Mouse (Mus musculus) urinary bladder, postnatal 36 days (tissue): ENCODE measurements at regions not wholly inside any gene's neighbourhood (a gene's known extent, or its start where the extent isn't known, plus 50 kb on each side); places are given as distances from the start of the nearest gene placed in this dataset.

Experiments used
- DNase-seq, 2 experiments: peaks; one replicate each; pipeline ENCODE4 v3.0.0; 2022; ENCODE audit warnings: low spot score in 2 of 2, mixed read lengths in 1 of 2

DNA sequence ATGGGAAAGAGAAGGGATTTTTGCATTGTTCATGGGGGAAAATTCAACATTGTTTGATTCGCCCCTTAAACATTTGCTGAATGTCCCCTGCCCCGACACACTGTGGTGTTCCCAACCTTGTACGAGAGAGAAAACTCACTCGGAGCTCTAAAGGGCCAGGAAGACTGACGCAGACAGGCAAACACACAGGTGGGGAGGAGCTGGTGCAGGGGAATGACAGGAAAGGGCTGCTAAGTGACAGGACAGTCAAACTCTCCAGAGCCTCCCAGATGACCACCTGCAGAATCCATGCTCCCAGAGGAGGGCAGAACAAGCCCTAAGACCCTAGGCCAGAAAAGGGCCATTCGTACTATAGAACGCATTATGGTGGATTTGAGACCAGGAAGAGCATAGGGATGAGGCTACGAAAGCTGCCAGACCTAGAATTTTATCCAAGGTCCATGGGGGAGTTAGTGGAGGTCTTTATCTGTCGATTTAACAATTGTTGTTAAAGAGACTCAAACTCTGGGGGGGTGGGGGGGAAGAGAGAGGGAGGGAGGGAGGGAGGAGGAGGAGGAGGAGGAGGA is 94.6 kb upstream of the Pabpc6 start:
- no peak for DNase-seq

DNA sequence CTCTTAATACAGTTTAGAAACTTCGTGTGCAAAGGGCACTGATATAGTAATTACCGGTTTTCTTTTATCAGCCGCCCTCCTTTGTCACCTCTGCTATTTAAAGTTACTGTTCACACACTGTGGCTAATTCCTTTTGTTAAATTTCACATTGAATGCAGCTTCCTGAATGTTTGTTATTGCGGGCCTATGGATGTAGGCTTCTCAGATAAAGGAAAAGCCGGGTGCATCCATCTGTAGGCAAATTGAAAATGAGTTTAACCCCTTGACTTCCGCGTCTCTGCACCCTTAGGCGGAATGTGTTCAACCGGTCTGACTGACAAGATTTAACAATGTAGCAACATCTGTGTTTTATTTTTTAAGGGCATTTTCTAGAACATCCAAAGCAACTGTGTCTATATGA is 93.6 kb upstream of the Pabpc6 start:
- DNase-seq, result no peak

DNA sequence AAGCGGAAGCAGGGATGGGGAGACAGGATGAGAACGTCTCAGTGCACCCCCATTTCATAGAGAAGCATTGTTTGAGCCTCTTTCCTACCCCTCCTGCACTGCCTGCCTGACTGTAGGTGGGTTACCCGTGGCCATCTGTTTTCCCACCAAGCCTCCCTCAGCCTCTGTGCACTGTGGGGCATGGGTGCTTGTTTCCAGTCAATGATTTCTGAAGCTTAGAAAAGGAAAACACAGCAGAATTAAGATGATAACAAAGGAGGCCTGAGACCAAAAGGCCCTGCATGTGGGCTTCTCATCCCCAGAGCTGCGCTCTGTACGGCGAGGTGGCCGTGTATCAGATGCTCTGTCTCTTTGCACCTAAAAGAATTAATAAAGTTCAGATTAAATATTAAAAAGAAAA is 92.9 kb upstream of the Pabpc6 start:
- no peak for DNase-seq

DNA sequence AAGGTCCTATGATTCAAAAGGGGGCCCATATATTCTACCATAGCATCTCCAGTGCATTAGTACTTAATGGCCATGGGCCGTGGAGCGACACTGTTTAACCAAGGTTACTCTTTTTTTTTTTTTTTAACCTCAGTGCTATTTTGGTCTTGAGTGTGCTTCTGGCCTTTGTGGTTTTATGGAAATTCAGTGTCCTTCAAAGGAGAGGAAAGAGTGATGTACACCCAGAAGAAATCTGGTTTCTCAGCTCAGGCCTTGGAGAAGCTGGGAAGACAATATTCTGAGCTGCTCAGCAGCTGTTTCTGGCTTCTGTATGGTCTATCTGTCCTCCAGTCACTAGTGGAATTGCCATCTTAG is 91.2 kb upstream of the Pabpc6 start:
- DNase-seq, result no peak

DNA sequence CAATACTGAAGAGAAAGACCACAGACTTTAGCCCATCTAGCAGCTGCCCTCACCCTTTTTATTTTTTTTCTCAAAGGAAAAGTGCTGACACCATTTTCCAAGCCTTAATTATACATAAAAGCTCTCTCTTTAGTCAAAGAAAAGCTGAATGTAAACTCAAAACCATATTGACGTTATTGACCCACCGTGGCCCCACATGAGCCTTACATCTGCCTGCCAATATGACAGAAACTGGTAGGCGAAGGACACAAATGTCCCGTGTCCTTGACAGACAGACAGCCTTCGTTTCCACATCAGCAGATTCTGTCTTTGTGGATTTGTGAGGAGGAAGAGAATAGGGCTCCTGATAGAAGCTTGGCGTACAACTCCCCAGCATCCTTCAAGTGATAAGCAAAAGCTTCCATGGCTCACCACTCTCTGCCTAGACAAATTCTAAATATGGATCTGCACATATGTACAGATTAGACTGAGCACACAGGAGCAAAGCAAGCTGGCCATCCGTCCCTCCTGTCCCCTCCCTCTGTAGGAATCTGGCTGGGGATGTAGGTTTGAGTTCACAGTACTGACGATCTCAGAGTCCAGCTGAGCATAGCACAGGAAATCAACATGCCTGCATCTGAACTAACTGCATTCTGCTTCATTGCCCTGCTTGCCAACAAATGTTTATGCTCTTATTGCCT is 90.6 kb upstream of the Pabpc6 start:
- no peak for DNase-seq

DNA sequence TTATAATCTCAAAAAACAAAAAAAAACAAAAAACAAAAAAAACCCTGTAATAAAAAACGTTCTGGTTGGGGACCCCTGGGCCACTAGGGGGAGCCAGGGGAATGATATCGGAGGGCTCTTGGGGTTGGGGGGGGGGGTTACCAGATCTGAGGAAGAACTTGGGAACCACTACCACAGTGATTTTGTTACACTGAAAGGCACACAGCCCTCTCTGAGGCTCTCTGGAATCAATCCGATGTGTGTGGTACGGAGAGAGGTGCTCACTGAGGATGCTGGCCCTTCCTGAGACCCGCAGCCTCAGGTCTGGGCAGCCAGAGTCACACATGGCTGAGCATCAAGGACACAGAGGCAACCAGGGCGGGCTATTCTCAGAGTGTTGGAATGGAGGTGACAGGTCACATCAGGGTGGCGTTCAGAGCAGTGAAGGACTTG is 89.9 kb upstream of the Pabpc6 start:
- no peak for DNase-seq

DNA sequence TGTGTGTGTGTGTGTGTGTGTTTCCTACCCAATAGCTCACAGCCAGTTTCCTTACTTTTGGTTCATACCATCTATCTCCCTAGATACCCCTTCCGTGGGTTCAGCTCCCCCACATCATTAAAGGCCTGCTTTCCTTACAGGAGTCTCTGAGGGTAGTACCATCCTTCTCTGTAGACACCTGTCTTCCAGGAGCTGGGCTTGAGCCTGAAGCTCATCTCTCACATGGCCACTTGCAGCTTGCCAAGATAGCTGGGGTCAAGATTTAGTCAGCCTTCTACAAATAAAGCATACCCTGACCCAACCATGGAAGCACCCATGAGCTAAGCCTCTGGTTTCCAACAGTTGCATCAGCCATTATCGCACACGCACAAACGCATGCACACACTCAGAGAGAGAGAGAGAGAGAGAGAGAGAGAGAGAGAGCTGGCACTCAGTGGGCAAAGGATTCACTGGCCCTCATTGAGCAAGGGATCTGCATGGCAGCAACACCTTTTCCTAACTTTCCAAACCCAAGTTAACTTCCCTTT is 88.3 kb upstream of the Pabpc6 start:
- no peak for DNase-seq

DNA sequence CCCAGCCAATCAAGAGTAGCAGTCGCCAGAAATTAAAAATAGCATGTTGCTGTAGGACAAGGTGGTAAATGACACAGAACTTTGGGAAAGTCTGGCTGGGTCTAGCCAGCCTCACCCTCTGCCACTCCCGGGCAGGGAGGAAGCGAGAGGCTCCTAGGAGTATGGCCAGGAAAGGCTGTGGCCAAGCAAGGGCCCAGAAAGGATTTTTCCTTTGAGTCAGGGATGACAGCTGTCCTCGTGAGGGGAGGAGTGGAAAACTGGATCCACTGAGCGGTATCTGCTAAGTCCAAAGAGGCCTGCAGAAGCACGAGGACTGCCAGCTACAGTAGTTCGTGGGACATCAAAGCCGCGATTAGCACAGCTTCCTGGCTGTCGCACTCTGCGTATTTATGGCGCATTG is 87.2 kb upstream of the Pabpc6 start:
- DNase-seq, result no peak

DNA sequence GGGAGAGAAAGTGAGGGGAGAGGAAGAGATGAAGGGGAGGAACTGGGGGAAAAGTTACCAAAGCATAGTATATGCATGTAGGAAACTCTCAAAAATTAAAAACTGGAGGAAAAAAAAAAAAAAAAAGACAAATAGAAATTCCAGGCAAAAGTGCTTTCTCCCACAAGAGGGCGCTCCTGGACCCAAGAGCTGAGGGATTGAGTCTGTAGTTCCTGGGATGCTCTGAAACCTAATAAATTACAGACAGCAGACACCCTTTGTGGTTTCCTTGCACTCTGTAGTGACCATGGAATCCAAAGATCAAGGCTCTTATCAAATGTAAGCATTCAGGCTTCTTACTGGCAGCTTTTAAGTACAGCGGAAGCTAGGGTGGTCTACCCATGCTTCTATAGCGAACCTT is 86.7 kb upstream of the Pabpc6 start:
- peak; percentile 32 to 56 for DNase-seq

DNA sequence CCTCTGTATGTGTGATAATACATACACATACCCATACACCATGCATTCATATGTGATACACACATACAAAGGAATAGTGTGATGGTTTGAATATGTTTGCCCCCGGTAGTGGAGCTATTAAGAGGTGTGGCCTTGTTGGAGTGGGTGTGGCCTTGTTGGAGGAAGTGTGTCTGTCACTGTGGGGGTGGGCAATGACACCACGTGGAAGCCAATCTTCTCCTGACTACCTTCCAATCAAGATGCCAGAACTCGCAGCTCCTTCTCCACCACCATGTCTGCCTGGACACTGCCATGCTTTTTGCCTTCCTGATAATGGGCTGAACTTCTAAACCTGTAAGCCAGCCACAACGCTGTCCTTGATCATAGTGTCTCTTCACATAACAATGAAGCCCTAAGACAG is 86.1 kb upstream of the Pabpc6 start:
- no peak for DNase-seq

DNA sequence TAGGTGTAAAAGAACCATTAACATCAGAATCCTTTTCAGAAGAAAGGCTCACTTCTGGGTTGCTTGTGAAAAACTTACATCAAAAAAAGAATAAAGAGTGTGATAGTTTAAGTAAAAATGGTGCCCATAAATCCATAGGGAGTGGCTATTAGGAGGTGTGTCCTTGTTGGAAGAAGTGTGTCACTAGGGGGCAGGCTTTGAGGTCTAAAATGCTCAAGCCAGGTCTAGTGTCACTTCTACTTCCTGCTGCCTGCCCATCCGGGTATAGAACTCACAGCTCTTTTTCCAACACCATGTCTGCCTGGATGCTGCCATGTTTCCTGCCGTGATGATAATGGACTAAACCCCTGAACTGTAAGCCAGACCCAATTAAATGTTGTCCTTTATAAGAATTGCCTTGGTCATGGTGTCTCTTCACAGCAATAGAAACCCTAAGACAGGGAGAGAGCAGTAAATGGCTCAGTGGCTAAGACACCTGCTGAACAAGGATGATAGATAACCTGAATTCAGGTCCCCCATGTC is 85.4 kb upstream of the Pabpc6 start:
- DNase-seq, result no peak

DNA sequence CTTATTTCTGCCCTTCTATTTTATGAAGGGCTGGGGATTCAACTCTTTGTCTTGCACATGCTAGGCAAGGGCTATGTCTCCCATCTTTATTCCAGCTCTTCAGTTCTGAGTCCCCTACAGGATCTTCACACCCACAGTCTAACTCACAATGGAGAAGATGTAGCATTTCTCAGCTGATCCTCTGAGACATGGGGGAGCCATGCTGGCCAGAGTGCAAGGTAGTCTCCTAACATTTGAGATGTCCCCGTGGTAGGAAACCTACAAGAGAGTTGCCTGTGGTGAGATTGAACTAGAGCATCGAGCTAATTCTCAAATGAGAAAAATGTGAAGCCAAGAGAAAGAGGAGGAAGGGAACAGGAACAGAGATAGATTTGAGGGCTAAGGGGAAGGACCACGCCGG is 83.3 kb upstream of the Pabpc6 start:
- no peak for DNase-seq

DNA sequence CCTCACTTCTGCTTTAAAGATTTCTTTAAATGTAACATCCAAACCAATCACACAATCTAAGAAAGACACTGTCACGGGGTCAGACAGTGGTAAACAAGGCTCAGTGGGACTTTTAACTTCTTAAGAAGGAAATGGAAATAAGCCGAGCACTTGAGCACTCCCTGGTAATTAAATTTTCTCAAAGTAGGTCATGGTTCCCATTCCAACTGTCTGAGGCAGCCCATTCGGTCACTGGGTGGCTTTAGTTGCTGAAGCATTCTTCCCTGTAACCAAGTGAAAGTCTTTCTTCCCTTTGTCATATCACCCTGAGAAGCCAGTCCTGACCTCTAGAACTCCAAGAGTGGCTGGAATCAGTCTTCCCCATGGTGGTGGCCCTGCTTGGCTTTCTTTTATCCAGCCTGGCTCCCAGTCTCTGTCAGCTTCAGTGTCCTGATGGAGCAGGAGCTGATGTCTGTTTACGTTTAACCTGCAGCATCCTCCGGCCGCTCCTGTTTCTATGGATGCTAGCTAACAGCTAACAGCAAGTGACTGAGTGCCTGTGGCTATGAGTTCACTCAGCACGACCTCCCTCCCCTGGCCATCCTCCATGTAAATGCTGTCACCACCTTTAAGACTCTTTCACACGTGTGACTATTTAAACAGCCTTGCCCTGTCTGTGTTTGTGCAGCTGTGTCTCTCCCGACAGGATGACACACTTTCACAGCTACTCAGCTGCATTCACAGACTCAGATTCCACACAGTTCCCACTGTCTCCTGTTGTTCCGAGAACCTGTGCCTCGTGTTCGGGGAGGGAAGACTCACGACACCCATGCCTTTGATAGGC is 82.0 kb upstream of the Pabpc6 start:
- DNase-seq, result no peak

DNA sequence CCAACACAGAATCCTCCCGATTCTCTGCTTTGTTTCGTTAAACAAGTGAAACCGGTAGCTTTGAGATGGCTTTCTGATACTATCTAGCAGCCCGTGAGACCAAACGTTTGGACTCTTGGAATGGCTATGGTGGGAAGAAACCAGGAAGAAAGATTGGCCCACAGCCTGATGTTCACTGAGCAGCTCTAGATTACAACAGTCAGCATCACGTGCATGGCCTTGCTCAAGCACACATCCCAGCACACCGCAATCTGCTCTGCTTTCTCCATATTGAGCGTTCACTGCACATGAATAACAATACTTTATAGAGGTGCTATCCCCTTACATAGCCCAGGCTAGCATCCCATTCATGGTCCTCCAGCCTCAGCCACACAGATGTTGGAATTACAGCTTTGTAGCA is 80.5 kb upstream of the Pabpc6 start:
- no peak for DNase-seq

DNA sequence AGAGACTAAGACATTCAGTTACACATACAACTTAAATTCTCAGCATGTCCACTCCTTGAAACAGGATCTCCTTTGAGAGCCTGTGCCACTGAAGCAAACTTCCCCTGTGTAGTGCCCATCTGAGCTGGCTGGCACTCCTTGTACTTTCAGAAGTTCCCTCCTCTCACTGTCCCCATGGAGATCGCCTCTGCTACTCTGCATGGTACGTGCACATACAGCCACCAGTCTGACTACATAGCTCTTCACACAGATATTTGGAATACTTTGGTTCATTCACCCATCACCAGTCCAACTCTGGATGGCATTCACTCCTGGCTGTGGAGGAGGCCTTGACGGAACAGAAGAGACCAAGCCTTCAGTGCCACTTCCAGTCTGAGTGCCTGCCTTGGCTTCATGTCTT is 79.8 kb upstream of the Pabpc6 start:
- no peak for DNase-seq

DNA sequence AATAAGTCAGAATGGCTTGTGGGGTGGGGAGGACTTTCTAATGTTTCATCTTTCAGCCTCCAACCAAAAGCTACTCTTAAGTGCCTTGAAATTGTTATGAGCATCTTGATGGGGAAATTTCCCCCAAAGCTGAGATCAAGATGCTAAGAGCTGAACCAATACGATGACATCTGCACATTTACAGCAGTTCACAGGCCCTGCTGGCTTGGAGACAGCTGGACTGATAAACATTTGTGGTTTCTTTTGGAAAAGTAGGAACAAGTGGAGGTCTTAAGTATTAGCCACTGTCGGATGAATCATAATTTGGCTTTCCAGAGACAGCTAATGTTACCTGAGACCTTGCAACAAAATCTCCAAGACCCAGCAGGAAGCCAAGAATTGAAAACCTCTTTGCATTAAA is 78.4 kb upstream of the Pabpc6 start:
- DNase-seq, result no peak

DNA sequence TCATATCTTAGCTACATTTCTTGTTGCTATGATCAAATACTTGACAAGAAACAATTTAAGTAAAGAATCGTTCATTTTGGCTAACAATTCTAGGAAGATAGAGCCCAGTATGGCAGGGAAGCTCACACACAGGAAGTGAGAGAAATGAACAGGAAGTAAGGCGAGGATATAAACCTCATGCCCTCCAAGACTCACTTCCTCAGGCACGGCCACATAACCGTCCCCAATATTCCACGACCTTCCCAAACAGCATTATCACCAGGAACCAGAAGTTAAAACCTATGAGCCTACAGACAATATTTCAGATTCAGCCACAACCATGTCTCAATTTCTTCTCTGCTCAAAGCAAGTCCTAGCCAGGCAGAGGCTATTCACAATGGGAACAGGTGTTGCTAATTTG is 73.8 kb upstream of the Pabpc6 start:
- DNase-seq, result no peak

DNA sequence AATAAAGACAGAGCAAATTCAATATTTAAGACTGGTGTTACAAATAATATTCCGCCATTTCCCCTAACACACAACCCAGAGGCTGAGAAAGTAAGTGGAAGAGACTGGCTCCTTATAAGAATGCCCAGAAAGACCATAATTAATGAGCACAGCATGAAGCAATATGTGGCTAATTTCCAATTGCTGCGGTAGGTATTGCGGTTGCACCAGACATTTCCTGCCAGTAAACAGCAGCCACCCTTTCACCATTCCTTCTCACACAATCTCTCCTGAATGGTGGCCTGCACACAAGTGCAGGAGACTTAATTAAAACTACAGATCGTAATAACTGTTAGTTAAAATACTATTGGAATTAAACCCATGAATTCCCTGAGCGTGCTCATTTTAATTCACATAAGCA is 71.8 kb upstream of the Pabpc6 start:
- DNase-seq, result no peak

DNA sequence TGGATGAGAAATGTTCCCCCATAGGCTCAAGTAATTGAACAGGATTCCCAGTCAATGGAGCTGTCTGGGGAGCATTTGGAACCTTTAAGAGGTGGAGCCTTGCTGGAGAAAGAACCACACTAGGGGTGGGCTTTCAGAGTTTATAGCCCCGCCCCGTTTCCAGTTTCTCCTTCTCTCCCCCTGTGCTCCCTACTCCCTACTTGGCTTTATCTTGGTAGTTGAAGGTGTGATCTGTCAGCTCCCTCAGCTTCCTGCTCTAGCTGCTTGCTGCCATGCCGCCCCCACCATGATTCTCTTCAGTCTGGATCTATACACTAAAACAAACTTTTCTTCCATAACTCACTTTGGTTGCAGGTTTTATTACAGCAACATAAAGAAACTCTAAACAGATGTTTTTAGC is 59.5 kb upstream of the Pabpc6 start:
- DNase-seq, result no peak

DNA sequence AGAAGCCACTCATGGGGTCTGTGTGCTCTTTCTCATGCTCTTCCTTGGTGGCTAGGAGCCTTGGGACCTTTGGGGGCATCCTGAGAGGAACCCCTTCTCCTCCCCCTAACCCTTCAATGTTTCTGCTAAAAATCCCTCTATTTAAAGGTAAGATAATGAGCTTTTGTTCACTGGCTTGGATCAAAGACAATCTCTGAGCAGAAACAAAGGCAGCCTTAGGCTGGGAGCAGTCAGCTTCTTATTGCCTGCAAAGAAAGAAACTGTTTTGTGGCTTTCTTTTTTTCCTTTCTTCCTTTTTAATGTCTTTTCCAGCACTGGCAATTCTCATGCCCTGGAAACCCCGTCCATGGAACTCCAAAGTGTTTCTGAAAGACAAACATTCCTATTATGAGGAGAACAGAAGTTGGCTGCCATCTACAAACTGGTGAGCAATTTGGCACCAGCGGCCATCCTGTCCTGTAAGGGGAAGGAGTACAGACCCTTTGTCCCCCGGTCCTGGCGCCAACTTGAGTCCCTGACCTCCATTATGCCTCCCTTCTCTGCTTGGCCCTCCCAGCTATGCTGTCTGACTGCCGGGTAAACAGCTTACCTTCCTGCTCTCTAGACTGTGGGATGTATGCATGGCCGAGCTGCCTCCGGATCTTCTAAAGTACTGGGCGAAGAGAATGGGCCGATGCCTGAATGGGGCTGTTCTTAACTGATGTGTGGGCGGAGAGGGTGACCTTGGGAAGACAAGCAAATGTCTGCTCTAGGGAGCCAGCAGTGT is 56.4 kb upstream of the Pabpc6 start:
- no peak for DNase-seq

DNA sequence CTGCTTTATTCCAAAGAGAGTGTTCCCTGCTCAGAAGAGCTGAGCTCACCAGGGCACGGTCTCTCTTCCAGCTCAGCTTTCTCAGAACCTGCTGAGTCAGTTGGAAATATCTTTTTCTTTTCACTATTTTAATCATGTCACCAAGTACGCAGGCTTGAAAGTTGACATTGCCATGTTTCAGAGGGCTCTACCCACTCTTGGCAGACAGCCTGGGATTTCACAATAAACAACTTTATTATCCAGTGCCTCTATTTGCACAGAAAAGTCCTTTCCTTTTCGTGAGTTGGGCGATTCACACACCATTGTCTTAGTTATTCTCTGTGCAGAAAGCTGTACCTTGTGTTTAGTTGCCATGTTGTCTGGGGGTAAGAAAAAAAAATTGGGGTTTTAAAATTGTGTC is 54.0 kb upstream of the Pabpc6 start:
- DNase-seq, result peak in 1 of 2 experiments; percentile 7

DNA sequence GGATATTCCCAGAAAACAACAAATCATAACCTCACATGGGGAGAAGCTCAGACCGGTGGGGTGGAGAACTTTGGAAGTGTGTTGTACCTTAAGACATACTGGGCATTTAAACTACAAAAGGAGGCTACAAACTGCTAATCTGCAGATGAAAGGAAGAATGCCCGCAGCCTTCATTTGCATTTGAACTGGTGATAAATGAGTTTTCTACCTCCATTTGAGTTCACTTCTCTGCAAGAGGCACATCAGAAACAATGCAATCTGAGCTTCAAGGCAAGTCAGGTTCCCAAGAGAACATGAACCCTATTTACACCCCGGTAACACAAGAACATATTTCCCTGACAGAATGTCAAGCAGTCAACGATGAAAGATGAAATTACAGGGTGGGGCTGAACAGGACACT is 53.2 kb upstream of the Pabpc6 start:
- DNase-seq, result no peak
